Mouse (Mus musculus) kidney, embryonic 16.5 days (tissue): ENCODE data around the gene Mettl7b. TPM values are rescaled to one million over a fixed set of nuclear protein-coding genes. Genes with fewer than 3 reads are reported as not detected.

Source experiments
- ATAC-seq: fragments of 200-750 bp; cut with Nextera tagmentation; 2 replicates; pipeline ENCODE4 v1.8.0; 2017; ENCODE audit warnings: moderate TSS enrichment; ENCODE audit not compliant: low FRiP score, low TSS enrichment
- H3K27ac ChIP-seq: fragments of 300-500 bp; sonication (generic); 2 replicates; pipeline ENCODE4 v1.5.1; 2014; ENCODE audit warnings: low read length
- H3K27me3 ChIP-seq: fragments of 300-500 bp; sonication (generic); 2 replicates; pipeline ENCODE4 v1.6.1; 2014; ENCODE audit warnings: low read length, control low read depth, mixed read lengths; ENCODE audit not compliant: insufficient read depth
- H3K36me3 ChIP-seq: fragments of 300-500 bp; sonication (generic); 2 replicates; pipeline ENCODE4 v1.6.1; 2014; ENCODE audit warnings: low read length, control low read depth, mixed read lengths; ENCODE audit not compliant: insufficient read depth
- H3K4me1 ChIP-seq: fragments of 300-500 bp; sonication (generic); 2 replicates; pipeline ENCODE4 v1.6.1; 2014; ENCODE audit warnings: low read length, control low read depth, mixed read lengths; ENCODE audit not compliant: insufficient read depth
- H3K4me2 ChIP-seq: fragments of 300-500 bp; sonication (generic); replicated peaks from 2 replicates; pipeline ENCODE4 v1.6.1; 2014; ENCODE audit warnings: low read depth, low read length
- H3K4me3 ChIP-seq: fragments of 300-500 bp; sonication (generic); 2 replicates; pipeline ENCODE4 v1.5.1; 2014; ENCODE audit warnings: mild to moderate bottlenecking, low read length
- H3K9ac ChIP-seq: fragments of 300-500 bp; sonication (generic); replicated peaks from 2 replicates; pipeline ENCODE4 v1.6.1; 2014; ENCODE audit warnings: low read length
- H3K9me3 ChIP-seq: fragments of 300-500 bp; sonication (generic); 2 replicates; pipeline ENCODE4 v1.6.1; 2016; ENCODE audit warnings: low read length, control low read depth
- WGBS: fragments of 180-500 bp; shearing (Covaris S2); extraction: QIAGEN DNeasy Blood & Tissue Kit; methylation state at CpG from one replicate; pipeline ENCODE4 v1.1.7; 2014; 5-methylcytosine and 5-hydroxymethylcytosine counted together
- polyA plus RNA-seq: library from polyadenylated mRNA; unstranded; fragments of >200 nt; fragmentation: Nextera tagmentation; extraction: Ambion mirVana; gene quantifications from 2 replicates; pipeline ENCODE4 v1.2.1, GENCODE M21; 2015

Mettl7b gene
- polyA plus RNA-seq, 1 experiment from 2014 or later, result 17.1 TPM

GRCm38 (mm10) chr10:128933976-128934721 is 26.6 kb downstream of the Mettl7b start:
- H3K27ac ChIP-seq, result no peak overlapping the region
- H3K4me1 ChIP-seq, result peaks cover 10% of the 10 kb centered on the region
- peaks cover 50% of the 10 kb centered on the region for H3K27me3 ChIP-seq
- ATAC-seq, result peak; percentile 27; the same call in 1 of the 2 replicates
- peak overlapping the region; percentile 35; the same call in 1 of the 2 replicates for H3K9ac ChIP-seq
- H3K4me2 ChIP-seq, result peak overlapping the region; percentile 85
- 2% methylated on average over 21 of the region's 21 CpGs for WGBS
- no peaks in the 10 kb centered on the region for H3K9me3 ChIP-seq
- no peaks in the 10 kb centered on the region for H3K36me3 ChIP-seq
- peak overlapping the region; percentile 51 for H3K4me3 ChIP-seq

DNA sequence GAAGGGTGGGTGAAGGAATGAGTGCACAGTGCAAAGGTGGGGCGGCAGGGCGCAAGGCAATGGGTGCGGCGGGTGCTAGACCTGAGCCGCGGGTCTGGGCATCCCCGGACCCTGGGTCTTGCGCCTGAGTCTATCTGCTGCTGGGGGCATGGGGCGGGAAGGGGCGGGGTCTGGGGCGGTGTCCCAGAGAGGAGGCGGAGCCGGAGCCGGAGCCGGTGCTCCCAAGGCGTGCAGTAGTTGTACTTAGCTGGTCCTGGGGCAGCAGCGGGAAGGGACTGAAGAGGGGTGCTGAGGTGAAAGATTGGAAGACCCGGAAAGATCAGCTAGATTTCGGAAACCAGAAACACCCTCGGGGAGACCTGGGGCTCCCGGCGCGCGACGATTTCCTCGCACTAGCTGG is 27.2 kb downstream of the Mettl7b start, which contains the start of gene Itga7:
Itga7 (plus strand) TSS at position 245 of the 400 bp plus-strand sequence.
- H3K36me3 ChIP-seq, result no peaks in the 10 kb centered on the region
- H3K27ac ChIP-seq, result no peak within 1 kb of the TSS
- no peaks in the 10 kb centered on the region for H3K9me3 ChIP-seq
- H3K4me3 ChIP-seq, result peak within 1 kb of the TSS; percentile 51
- WGBS, result under 1% methylated on average over 26 of the region's 26 CpGs
- peaks cover 10% of the 10 kb centered on the region for H3K4me1 ChIP-seq
- ATAC-seq, result peak; percentile 91
- peaks cover 50% of the 10 kb centered on the region for H3K27me3 ChIP-seq
- peak within 1 kb of the TSS; percentile 35 for H3K9ac ChIP-seq
- H3K4me2 ChIP-seq, result peak within 1 kb of the TSS; percentile 85

- H3K4me1 ChIP-seq, result peaks cover 10% of the 10 kb centered on the region
Observed at GRCm38 (mm10) chr10:128931441-128931840, 29.3 kb downstream of the Mettl7b start.

GRCm38 (mm10) chr10:128929638-128930378 is 31.0 kb downstream of the Mettl7b start:
- ATAC-seq, result no peak
- Histone ChIP-seq H3K27me3 (peaks cover 40% of the 10 kb centered on the region), H3K4me2 (no peak overlapping the region), H3K4me1 (peaks cover 10% of the 10 kb centered on the region), H3K36me3 (no peaks in the 10 kb centered on the region), H3K27ac (no peak overlapping the region), H3K9me3 (no peaks in the 10 kb centered on the region), H3K9ac (no peak overlapping the region), H3K4me3 (no peak overlapping the region)
- 60% methylated on average over 7 of the region's 7 CpGs for WGBS

More at GRCm38 (mm10) chr10:128931441-128931840, 29.3 kb downstream of the Mettl7b start:
- ATAC-seq, result no peak
- Histone ChIP-seq H3K9me3 (no peaks in the 10 kb centered on the region), H3K36me3 (no peaks in the 10 kb centered on the region), H3K27ac (no peak overlapping the region), H3K4me2 (no peak overlapping the region), H3K27me3 (peaks cover 53% of the 10 kb centered on the region), H3K4me3 (no peak overlapping the region), H3K9ac (no peak overlapping the region)
- 36% methylated on average over 2 of the region's 2 CpGs for WGBS

DNA sequence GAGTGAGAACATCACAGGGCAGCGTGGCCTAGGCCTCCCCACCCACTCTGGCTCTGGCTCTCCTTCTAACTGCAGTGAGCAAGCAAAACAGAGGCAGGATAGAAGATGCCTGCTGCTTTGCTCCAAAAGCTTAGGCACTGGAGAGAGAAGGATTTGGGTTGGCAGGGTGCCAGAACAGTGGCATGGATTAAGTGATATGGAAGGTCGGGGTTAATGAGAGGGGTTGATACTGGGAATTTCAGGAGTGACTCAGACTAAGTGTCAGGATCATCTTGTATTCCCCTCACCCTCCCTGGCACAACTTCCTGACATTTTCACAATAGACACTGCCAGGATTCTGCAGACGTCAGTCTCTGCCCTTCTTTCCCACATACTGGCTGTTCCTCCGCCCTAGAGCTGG is 32.4 kb downstream of the Mettl7b start:
- H3K36me3 ChIP-seq, result no peaks in the 10 kb centered on the region
- H3K4me3 ChIP-seq, result no peak overlapping the region
- no peak for ATAC-seq
- H3K4me2 ChIP-seq, result no peak overlapping the region
- H3K27me3 ChIP-seq, result peaks cover 25% of the 10 kb centered on the region
- H3K9me3 ChIP-seq, result no peaks in the 10 kb centered on the region
- no peak overlapping the region for H3K9ac ChIP-seq
- 41% methylated on average over 4 of the region's 4 CpGs for WGBS
- H3K4me1 ChIP-seq, result peaks cover 10% of the 10 kb centered on the region
- H3K27ac ChIP-seq, result no peak overlapping the region

GRCm38 (mm10) chr10:128923935-128924334 is 36.9 kb downstream of the Mettl7b start, which contains the start of gene Bloc1s1:
Gene Bloc1s1 (minus strand): TSS chr10:128924035.
- 0 out of 2 replicates have a peak, but pooled peaks cover 3% of the 10 kb centered on the region for H3K27me3 ChIP-seq
- no peaks in the 10 kb centered on the region for H3K9me3 ChIP-seq
- H3K4me3 ChIP-seq, result peak within 1 kb of the TSS; percentile 83
- ATAC-seq, result no peak
- WGBS, result 68% methylated on average over 9 of the region's 9 CpGs
- H3K4me1 ChIP-seq, result peaks cover 44% of the 10 kb centered on the region
- H3K36me3 ChIP-seq, result no peaks in the 10 kb centered on the region
- peak within 1 kb of the TSS; percentile 83 for H3K9ac ChIP-seq
- peak within 1 kb of the TSS; percentile 98 for H3K27ac ChIP-seq
- peak within 1 kb of the TSS; percentile 90 for H3K4me2 ChIP-seq

DNA sequence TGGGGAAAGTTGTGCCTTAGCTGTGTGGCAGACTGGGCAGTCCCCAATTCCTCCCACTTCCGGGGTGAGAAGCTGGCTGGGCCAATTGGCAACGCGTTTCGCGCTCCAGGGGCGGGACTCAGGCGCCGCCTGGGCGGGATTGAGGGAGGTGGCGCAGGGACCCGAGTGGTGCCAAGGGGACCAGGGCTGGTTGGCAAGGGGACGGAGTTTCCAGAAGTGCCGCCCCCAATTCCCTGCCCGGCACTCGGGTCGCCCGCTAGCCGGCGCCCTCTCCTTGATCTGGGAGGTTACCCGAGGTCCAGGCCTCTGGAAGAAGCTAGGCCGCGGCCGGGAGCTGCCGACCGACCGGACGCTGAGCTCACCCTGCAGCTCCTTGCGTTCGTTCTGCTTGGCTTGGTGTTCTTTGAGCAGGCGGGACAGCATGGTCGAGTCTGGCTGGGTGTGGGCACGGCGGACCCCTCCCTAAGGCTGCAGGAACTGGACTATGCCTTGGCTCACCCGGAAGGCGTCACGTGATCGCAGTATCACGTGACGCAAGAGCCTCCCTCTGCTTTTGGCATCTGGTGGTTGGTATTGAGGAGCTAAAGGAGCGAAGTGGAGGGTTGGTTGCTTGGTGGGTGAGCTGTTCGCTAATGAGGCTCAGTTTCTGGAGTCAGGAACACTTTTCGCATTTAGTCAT is 37.6 kb downstream of the Mettl7b start:
- peak overlapping the region; percentile 83 for H3K4me3 ChIP-seq
- peaks cover 48% of the 10 kb centered on the region for H3K4me1 ChIP-seq
- H3K27me3 ChIP-seq, result 0 out of 2 replicates have a peak, but pooled peaks cover 3% of the 10 kb centered on the region
- H3K36me3 ChIP-seq, result 0 out of 2 replicates have a peak, but pooled peaks cover 3% of the 10 kb centered on the region
- ATAC-seq, result peak; percentile 95
- WGBS, result under 1% methylated on average over 42 of the region's 42 CpGs
- peak overlapping the region; percentile 98 for H3K27ac ChIP-seq
- H3K9ac ChIP-seq, result peak overlapping the region; percentile 83
- H3K9me3 ChIP-seq, result no peaks in the 10 kb centered on the region
- peak overlapping the region; percentile 90 for H3K4me2 ChIP-seq

- H3K27me3 ChIP-seq, result 0 out of 2 replicates have a peak, but pooled peaks cover 3% of the 10 kb centered on the region
- peak within 1 kb of the TSS; percentile 90 for H3K4me2 ChIP-seq
- peaks cover 48% of the 10 kb centered on the region for H3K4me1 ChIP-seq
- no peak for ATAC-seq
- H3K4me3 ChIP-seq, result peak within 1 kb of the TSS; percentile 83
- WGBS, result 16% methylated on average over 1 of the region's 1 CpGs
- H3K9me3 ChIP-seq, result no peaks in the 10 kb centered on the region
- peaks cover 7% of the 10 kb centered on the region for H3K36me3 ChIP-seq
- H3K27ac ChIP-seq, result peak within 1 kb of the TSS; percentile 98
- H3K9ac ChIP-seq, result peak within 1 kb of the TSS; percentile 83
Observed at GRCm38 (mm10) chr10:128922822-128923012, 38.1 kb downstream of the Mettl7b start, which contains the start of gene Rdh5. Gene Rdh5 (minus strand): TSS chr10:128922888.

DNA sequence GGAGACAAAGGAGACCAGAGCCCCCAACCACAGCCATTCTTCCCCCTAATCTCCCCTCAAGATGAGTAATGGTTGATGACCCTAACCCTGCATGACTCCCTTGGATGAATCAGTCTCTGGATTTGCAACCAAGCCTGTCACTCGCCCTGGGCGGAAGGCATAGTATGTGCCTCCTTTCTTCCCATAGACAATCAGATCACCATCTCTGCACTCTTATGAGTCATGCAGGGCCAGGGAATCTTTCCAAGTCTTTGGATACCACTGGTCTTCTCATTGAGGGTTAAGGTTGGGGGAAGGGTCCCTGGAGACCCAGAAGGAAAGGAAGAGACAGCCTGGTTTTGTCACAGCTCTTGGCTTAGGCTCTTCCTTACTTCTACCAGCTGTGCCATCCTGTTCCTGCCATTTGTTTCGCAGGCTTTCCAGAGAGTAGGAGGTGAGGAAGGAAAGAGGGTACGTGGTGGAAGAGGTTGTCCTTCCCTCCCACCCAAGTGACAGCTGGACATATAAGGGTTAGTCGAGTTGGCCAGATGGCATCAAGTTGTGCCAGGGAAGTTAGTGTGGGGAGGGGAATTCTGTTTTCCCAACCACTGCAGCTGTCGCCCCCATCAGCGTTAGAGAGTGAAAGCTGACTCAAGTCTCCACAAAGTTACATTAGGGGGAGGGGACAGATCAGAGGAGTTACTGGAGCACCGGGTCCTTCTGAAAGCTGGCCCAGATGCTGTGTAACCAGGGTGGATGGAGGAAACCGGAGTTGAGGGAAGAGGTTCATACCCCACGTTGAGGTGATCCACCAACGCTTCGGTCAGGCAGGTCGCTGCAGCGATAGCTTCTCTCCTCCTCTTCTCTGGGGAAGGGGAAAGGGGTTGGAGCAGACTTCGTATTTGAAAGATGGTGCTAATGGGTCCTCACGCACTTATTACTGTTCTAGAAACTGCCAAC is 38.6 kb downstream of the Mettl7b start:
- Histone ChIP-seq H3K9ac (peak overlapping the region; percentile 83), H3K4me2 (peak overlapping the region; percentile 90), H3K27ac (peak overlapping the region; percentile 98), H3K4me1 (peaks cover 48% of the 10 kb centered on the region), H3K27me3 (0 out of 2 replicates have a peak, but pooled peaks cover 3% of the 10 kb centered on the region), H3K36me3 (peaks cover 12% of the 10 kb centered on the region), H3K4me3 (peak overlapping the region; percentile 83), H3K9me3 (no peaks in the 10 kb centered on the region)
- 72% methylated on average over 16 of the region's 16 CpGs for WGBS
- no peak for ATAC-seq
